Mouse (Mus musculus) bone marrow, adult 2 months (tissue): ENCODE measurements around the gene Rnf41.

Experiments used
- CTCF ChIP-seq: fragments of 200-500 bp; IDR thresholded peaks from 2 replicates; pipeline ENCODE4 v1.5.1; 2011; ENCODE audit warnings: low read length, control low read depth; ENCODE audit not compliant: control insufficient read depth, insufficient read depth
- POLR2A ChIP-seq: fragments of 200-500 bp; IDR thresholded peaks from 2 replicates; pipeline ENCODE4 v1.6.1; 2011; ENCODE audit warnings: low read depth, mild to moderate bottlenecking, control low read depth, low read length, borderline replicate concordance; ENCODE audit not compliant: control insufficient read depth

GRCm38 (mm10) chr10:128429052-128429451 is 17.6 kb downstream of the Rnf41 start:
- TF ChIP-seq CTCF (no peak), POLR2A (no peak)
